Mouse (Mus musculus) right cerebral cortex, postnatal 10 days (tissue): ENCODE results near the gene Prkab2.

Experiments used
- DNase-seq, 2 experiments: peaks; one replicate each; pipeline ENCODE4 v3.0.0; 2021; ENCODE audit warnings: low spot score in 2 of 2

The Prkab2 gene

DNA sequence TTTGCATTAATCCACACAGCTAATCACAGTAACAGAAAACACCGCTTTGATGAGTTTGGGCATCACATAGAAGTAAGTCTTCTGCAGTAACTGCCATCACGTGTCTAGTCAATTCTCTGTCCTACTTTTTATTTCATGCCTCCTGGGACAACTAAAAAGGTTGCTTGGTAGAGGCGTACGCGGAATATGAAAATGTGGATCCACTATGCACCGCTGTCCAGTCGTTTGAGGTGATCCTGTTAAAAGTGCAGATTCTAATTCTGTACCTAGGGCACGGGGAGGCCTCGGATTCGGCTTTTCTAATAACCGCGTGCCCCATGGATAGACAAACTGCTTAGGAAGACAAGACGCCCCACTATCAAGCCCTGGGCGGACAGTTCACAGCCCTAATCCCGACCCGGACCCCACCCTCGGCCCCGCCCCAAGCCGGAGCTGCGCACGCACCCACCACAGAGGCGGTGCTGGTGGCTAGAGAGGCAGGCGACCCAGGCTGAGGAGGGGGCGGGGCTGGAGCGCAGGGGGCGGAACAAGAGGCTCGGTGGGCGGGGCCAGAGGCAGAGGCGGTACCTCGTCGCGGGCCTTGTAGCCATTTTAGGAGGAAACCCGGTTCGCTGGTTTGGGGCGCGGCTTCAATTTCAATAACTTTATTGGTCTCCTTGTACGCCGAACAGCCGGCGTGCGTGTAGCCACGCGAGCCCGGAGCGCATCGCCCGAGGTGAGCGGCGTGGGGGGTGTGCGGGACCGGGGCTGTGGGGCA is at the start of gene Prkab2:
Gene Prkab2 (plus strand): TSS at position 539 of the 757 bp plus-strand sequence.
- DNase-seq: peak; percentile 99 to 100

DNA sequence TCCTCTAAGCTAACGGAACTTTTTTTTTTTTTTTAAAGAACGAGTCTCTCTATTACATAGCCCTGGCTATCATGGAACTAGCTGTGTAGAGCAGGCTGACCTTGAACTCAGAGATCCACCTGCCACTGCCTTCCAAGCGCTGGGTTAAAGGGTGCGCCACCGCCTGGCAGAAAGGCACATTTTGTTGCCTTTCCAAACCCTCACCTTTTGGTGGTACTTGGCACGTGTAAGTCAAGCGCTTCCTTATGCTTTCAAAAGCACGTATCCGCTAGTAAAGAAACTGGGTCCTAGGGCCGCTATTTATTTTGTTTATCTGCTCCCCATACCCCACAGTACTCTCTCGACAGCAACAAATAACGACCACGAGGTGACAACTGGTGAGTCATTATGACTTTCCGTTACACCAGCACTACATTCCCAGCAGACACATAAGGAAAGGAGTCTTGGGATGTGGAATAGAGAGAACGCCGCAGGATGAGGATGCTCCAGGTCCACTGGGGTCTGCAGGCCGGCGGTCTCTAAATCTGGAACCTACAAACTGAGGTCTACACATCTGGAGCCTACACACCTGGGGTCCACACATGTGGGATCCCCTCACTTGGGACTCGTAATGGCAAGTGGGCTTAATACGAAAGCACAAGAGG is 48.7 kb upstream of the Prkab2 start:
- no peak for DNase-seq

- peak; percentile 91 to 93 for DNase-seq
These were observed 48.1 kb upstream of the Prkab2 start, which contains the start of gene Chd1l for GRCm38 (mm10) chr3:97609845-97610410. Chd1l (minus strand) TSS chr3:97610203.

DNA sequence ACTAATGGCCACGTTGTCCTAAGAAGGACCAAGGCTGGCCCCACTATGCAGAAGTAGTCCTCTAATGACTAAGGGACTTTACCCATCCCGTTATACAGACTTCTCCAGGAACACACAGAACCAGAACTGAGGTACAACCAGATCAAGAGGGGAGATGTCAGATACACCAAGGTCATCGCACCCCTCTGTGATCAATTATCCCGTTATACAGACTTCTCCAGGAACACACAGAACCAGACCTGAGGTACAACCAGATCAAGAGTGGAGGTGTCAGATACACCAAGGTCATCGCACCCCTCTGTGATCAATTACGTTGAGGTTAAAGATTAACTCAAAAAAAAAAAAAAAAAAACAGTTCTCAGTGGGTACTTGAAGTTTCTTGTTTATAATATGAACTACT is 47.0 kb upstream of the Prkab2 start:
- no peak for DNase-seq

DNA sequence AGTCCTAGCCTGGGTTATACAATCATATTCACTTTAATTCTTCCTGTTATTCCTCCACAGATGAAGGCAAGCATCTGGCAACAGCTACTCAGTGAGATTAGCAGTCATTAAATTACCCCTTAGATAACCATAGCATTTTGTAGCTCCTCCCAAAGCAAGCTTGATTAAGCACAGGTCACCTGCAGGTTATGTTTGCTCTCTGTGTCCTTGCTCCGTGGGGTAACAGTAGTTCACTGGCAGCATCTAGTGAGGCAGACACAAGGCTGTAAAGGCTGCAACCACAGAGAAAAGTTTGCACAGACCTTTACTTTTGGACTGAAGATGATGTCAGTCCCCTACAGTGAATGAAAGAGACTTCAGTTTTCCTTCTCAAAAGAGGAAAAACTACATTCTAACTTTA is 42.8 kb upstream of the Prkab2 start:
- DNase-seq: no peak

DNA sequence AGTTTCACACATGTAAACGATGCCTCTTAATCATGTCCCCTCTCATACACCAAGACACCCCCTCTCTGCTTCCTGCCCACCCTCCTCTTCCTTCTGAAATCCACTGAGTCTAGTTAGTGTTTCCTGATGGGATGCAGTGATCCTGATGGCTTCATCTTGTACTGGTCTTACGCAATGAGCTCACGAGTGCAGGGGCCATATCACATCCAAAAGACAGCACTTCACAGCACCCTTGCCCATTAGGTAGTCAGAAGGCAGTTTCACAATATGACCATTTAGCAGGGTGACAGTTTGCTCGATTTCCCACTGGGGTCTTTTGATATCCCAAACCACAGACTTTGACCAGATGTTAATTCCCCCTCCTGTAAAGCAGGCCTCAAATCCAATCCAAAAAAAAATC is 42.1 kb upstream of the Prkab2 start:
- no peak for DNase-seq

DNA sequence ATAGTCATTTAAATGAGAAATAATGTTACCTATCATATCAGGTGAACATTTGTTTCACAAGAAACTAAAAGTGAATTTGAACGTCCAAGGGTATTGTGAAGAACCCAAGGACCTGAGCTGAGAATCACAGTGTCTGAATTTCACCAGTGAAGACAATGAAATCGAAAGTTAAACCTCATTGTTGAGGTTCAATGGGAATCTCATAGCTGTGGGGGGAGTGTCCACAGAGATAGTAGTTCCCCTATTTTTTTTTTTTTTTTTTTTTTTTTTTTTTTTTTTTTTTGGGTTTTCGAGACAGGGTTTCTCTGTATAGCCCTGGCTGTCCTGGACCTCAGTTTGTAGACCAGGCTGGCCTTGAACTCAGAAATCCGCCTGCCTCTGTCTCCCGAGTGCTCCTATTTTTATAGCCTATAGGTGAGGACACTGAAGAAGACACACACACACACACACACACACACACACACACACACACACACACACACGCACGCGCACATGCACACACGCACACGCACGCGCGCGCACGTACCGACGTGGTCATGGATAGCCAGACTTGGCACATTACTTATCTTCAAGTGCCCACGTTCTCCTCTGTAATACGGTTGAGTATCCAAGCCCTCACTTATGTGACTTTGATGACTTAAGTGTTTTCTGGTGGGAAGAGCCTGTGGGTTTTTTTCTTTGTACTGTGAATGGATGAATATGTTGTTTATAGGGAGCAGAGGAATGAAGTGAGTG is 40.7 kb upstream of the Prkab2 start:
- DNase-seq: no peak

DNA sequence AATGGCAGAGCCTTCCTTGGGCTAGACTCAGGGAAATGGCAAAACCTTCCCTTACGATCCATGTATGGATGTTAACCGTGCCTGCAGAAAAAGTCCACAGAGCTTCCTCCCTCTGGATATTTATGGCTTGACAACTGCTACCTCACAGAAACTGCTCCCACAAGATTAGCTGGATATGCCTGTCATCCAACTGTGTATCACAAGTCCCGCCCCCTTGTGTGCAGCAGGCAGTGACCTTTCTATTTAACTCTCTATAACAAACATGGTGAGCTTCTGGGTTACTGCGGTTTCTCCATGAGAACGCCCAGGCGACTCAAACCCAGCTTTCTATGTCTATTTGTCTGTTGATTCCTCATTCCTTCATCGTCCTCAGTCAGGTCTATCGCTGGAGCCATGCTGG is 40.1 kb upstream of the Prkab2 start:
- DNase-seq: no peak

DNA sequence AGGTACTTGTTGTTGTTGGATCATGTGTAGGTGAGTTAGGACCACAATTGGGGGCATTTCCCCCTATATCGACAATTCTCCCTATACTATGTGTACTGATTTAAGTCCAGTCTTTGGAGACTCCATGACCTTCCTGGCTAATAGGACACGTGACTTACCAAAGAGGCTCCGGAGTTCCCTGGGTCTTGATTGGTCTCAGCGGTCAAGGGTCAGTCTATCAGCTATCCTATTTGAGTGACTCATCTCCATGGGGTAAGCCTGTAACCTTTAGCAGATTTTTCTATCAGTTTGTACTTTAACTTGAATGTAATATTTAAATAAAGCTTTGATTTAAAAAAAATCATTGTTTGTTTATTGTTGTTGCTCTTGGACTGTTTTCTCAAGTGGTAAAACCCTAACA is 37.3 kb upstream of the Prkab2 start:
- DNase-seq: no peak

DNA sequence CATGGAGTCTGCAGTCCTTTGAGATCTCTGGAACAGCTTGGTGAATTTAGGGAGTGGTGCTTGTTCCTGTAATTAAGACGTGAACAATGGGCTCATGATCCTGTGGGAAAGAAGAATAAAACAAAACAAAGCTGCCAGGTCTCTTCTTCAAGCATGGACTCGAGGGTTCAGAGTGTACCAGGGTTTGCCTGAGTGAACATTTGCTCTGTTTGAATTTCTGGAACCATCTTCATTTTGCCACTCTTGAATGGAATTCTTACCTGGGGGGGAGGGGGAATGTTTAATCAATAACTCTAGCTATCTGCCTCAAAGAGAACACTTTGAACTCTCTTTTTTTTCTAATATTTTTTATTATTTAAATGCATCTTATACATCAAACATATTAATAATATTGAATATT is 33.4 kb upstream of the Prkab2 start:
- no peak for DNase-seq

- no peak for DNase-seq
These were observed 30.1 kb upstream of the Prkab2 start for GRCm38 (mm10) chr3:97627893-97628292.

DNA sequence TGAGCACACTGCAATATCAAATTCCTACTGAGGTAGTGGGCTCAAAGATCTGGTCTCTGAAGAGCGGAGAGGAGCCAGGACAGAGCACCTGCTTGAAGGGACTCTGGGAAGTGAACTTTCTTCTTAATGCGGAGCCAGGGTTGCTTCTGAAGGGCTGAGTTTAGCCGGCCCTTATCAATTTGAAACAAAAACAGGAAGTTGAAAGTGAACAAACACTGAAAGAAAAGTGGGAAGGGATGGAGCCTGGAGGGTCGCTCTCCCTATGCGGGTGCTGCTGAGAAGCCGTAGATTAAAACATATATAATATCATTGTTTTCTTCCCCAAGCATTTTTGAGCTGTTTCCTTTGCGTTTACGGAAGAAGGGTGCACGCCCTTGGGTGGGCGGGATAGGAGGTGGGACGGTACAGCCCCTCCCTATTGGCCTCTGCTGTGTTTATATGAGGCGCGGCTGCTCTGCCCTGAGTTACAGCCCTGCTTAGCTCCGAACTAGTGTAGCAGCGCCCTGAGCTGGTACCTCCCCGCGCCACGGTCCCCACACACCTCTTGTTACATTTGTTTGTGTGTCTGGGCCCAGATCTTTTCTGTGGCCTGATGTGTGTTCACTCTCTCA is 29.5 kb upstream of the Prkab2 start, which contains the start of gene Fmo5:
Gene Fmo5 (plus strand): TSS at position 414 of the 611 bp plus-strand sequence.
- peak in 1 of 2 experiments; percentile 27 for DNase-seq

DNA sequence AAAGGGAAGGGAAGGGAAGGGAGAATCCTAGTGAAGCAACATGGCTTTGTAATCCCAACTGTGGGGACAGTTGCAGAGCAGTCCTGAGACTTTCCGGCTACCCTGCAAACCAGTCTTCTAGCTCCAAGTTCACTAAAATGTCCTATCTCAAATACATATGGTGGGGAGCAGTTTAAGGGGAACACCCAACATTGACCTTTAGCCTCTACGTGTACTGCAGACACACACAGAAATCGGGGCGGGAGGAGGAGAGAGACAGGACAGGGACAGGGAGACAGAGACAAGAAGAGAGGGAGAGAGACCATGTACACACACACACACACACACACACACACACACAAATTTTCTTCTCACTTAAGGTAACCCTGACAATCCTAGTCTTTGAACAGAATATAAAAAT is 28.1 kb upstream of the Prkab2 start:
- DNase-seq: no peak

DNA sequence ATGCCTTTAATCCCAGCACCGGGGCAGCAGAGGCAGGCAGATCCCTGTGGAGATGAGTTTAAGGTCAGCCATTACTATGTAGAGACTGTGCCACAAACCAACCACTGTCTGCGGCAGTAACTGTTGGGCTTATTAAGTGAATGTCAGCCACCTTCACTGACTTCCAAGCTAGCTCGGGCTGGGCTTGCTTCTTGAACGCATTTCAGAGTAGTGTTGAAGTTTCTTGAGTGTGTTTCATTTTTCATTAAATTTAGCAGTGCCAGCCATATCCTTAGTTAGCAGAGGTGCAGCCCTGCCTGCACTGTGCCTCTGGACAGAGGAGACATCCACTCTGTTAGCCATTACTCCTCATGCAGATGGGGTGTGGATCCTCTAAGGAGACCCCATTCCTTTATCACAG is 27.2 kb upstream of the Prkab2 start:
- DNase-seq: no peak

- no peak for DNase-seq
These were observed 26.6 kb upstream of the Prkab2 start for GRCm38 (mm10) chr3:97631258-97631860.

DNA sequence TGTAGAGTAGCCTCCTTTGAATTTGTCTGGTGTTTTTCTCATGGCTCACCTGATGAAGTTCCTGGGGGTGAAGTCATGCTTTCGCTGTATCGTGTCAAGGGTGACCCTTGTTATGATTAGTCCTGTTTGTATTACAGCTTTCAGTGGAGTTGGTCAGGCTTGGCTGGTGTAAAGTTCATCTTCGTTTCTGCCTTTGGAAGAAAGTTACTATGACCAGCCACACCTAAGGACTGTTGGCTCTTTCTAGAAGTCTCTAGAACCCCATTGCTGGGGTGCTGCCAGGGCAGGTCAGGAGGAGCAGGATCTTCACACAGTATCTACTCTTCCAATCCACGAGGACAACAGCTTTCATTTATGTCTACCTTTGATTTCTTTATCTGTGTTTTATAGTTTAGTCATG is 24.5 kb upstream of the Prkab2 start:
- DNase-seq: no peak

GRCm38 (mm10) chr3:97634288-97634761 is 23.7 kb upstream of the Prkab2 start:
- no peak for DNase-seq

- DNase-seq: no peak
These were observed 16.6 kb upstream of the Prkab2 start for GRCm38 (mm10) chr3:97641396-97641795.

- no peak for DNase-seq
These were observed 16.0 kb upstream of the Prkab2 start for GRCm38 (mm10) chr3:97642001-97642400.

- DNase-seq: no peak
These were observed 9.5 kb upstream of the Prkab2 start for GRCm38 (mm10) chr3:97648518-97648917.

GRCm38 (mm10) chr3:97649022-97649421 is 9.0 kb upstream of the Prkab2 start:
- DNase-seq: no peak
